Comparison of ENCODE assay signal across 12 mouse cellular contexts in genomic region chr11:6934157-6934556, GRCm38 (mm10).
A peak's percentile ranks its signal among the peaks of the same experiment; 100 is the strongest.
DNase-seq lines count a peak whose midpoint lies in the region.
"Had no signal": no experiment of that assay in that cellular context is flagged by ENCODE, and none has a peak within 500 bp of the region (broad histone marks: within the 10 kb centered on the region; RNA-seq: fewer than 3 reads in every experiment).

No protein-coding gene starts in this region.

- peak; percentile 7 for DNase-seq in layer of hippocampus, adult 9-11 months
- DNase-seq in layer of hippocampus, postnatal 14 days (ENCODE audit: low spot score in 2 of 2) = no peak
- DNase-seq in left cerebral cortex, postnatal 36 days (ENCODE audit: low spot score in 2 of 2) = peak; percentile 14 to 20
- DNase-seq in left cerebral cortex, adult 8-10 months (ENCODE audit: low spot score in 2 of 2) = no peak
- peak; percentile 32 to 41 for DNase-seq in right cerebral cortex, postnatal 36 days (ENCODE audit: low spot score in 2 of 2)
- DNase-seq in c-Kit-positive CD71-positive TER-119-positive erythroid progenitor cells, embryonic 14.5 days (ENCODE audit: low spot score) = no peak
- DNase-seq: adrenal gland, postnatal 14 days; cerebellum, adult 2 months; cerebellum, postnatal 14 days; embryo, embryonic 11 days; gastrocnemius, adult 2 months; gastrocnemius, postnatal 25 days had no signal

- intact Hi-C loops in left cerebral cortex, postnatal 36 days (cut with DNase I) = no loop called here

Comparison
In these comparisons a context has a peak if more than half of its experiments do, and no peak if none do; other contexts are left out.
1. DNase-seq: peak in layer of hippocampus, adult 9-11 months (single experiment), left cerebral cortex, postnatal 36 days (2 of 2) and right cerebral cortex, postnatal 36 days (2 of 2); none in layer of hippocampus, postnatal 14 days (0 of 2), left cerebral cortex, adult 8-10 months (0 of 2) and c-Kit-positive CD71-positive TER-119-positive erythroid progenitor cells, embryonic 14.5 days (single experiment).